Mouse (Mus musculus) stomach, postnatal 0 days (tissue): ENCODE results near the gene Tigd3. TPM values are rescaled to one million over a fixed set of nuclear protein-coding genes. Genes with fewer than 3 reads are reported as not detected.
A peak's percentile ranks its signal among the peaks of the same experiment; 100 is the strongest.

Experiments used
- ATAC-seq: fragments of 200-750 bp; cut with Nextera tagmentation; 2 replicates; pipeline ENCODE4 v1.8.0; 2017; ENCODE audit not compliant: low FRiP score, low TSS enrichment
- DNase-seq: peaks from one replicate; pipeline ENCODE4 v3.0.0-alpha.2; 2016; ENCODE audit warnings: low spot score
- H3K27ac ChIP-seq: fragments of 300-500 bp; sonication (generic); replicated peaks from 2 replicates; pipeline ENCODE4 v1.5.1; 2014; ENCODE audit warnings: mild to moderate bottlenecking, control low read depth
- H3K27me3 ChIP-seq: fragments of 300-500 bp; sonication (generic); 2 replicates; pipeline ENCODE4 v1.6.1; 2014; ENCODE audit warnings: low read length; ENCODE audit not compliant: control insufficient read depth, insufficient read depth
- H3K36me3 ChIP-seq: fragments of 300-500 bp; sonication (generic); 2 replicates; pipeline ENCODE4 v1.6.1; 2014; ENCODE audit warnings: low read length, mixed read lengths; ENCODE audit not compliant: control insufficient read depth, insufficient read depth
- H3K4me1 ChIP-seq: fragments of 300-500 bp; sonication (generic); replicated peaks from 2 replicates; pipeline ENCODE4 v1.6.1; 2014; ENCODE audit warnings: antibody characterized with exemption; ENCODE audit not compliant: control insufficient read depth, insufficient read depth
- H3K4me2 ChIP-seq: fragments of 300-500 bp; sonication (generic); replicated peaks from 2 replicates; pipeline ENCODE4 v1.6.1; 2014; ENCODE audit warnings: low read depth, mild to moderate bottlenecking, control low read depth, moderate library complexity
- H3K4me3 ChIP-seq: fragments of 300-500 bp; sonication (generic); 2 replicates; pipeline ENCODE4 v1.5.1; 2014; ENCODE audit warnings: low read depth, low read length, control low read depth
- H3K9ac ChIP-seq: fragments of 300-500 bp; sonication (generic); 2 replicates; pipeline ENCODE4 v1.6.1; 2014; ENCODE audit warnings: mild to moderate bottlenecking, low read length, control low read depth, mixed read lengths
- H3K9me3 ChIP-seq: fragments of 300-500 bp; sonication (generic); 2 replicates; pipeline ENCODE4 v1.6.1; 2016; ENCODE audit warnings: low read length; ENCODE audit not compliant: control insufficient read depth
- CTCF ChIP-seq: IDR thresholded peaks from 2 replicates; pipeline ENCODE4 v1.5.1; 2016; ENCODE audit warnings: antibody characterized with exemption, low read depth, mild to moderate bottlenecking, moderate library complexity
- EP300 ChIP-seq: optimal IDR thresholded peaks from 2 replicates; pipeline ENCODE3; 2016; ENCODE audit warnings: antibody characterized with exemption
- WGBS: fragments of 180-500 bp; shearing (Covaris S2); extraction: QIAGEN DNeasy Blood & Tissue Kit; methylation state at CpG from one replicate; pipeline ENCODE4 v1.1.7; 2014; 5-methylcytosine and 5-hydroxymethylcytosine counted together
- polyA plus RNA-seq: library from polyadenylated mRNA; unstranded; fragments of >200 nt; fragmentation: Nextera tagmentation; extraction: Ambion mirVana; gene quantifications from 2 replicates; pipeline ENCODE4 v1.2.1, GENCODE M21; 2015

The Tigd3 gene
- polyA plus RNA-seq, 1 experiment from 2014 or later: 1.0 TPM

DNA sequence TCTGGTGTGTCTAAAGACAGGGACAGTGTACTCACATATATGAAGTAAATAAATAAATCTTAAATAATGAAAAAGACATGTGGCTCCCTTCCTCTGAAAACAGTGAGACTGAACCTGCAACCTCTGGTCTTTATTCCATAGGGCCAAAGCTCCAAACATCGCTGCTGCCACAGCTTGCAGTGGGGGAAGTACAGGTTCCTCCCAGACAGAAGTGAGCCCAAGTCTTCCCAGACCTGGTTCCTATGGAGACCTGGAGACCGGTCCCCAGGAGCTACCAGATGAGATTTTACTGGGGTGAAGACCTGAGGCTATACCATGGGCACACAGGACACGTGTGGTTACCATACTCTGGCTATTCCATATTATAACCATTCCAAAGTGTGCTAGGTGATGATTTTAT lies 43.1 kb downstream of the Tigd3 start:
- H3K4me2 ChIP-seq: no peak overlapping the region
- no peaks in the 10 kb centered on the region for H3K27me3 ChIP-seq
- no peaks in the 10 kb centered on the region for H3K9me3 ChIP-seq
- peak overlapping the region; percentile 100 for H3K27ac ChIP-seq
- H3K4me3 ChIP-seq: no peak overlapping the region
- DNase-seq (no peak), ATAC-seq (no peak)
- peaks cover 23% of the 10 kb centered on the region for H3K4me1 ChIP-seq
- peaks cover 2% of the 10 kb centered on the region; the same call in 1 of the 2 replicates for H3K36me3 ChIP-seq
- 82% methylated on average over 3 of the region's 3 CpGs for WGBS
- no peak overlapping the region for H3K9ac ChIP-seq
- TF ChIP-seq CTCF (no peak), EP300 (no peak)

DNA sequence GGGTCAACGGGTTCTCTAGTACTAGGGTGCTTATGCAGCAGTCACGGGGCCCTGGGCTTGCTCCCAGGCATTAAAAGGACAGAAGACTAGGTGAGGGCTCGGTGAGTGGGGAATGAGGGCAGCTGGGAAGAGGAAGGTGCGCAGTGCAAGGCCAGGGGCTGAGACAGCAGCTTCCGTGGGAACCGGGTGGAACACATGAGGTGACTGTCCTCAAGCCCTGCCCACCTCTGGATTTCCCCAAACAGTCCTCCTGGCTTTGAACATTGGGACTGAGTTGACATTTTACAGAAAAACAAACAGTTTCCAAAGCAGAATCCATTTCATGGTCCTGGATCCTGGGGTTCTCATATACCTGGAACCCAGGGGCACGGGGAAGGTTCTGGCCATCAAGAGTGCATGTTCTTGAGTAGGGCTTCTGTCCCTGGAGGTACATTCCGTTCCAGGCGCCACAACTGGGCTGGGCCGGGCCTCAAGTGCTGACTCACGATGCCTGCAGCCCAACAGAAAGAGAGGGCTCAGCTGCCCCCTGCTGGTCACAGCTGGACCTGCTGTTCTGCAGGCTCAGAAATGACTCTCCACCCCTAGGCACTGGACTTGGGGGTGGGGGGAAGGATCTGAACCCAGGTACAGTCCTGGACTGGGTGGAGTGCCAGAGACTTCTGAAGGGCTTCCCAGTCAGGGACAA lies 44.0 kb downstream of the Tigd3 start:
- peak overlapping the region; percentile 8; the same call in 1 of the 2 replicates for H3K4me3 ChIP-seq
- ATAC-seq: peak; percentile 56
- H3K4me1 ChIP-seq: peaks cover 23% of the 10 kb centered on the region
- H3K9ac ChIP-seq: peak overlapping the region; percentile 73
- H3K36me3 ChIP-seq: peaks cover 2% of the 10 kb centered on the region; the same call in 1 of the 2 replicates
- WGBS: 22% methylated on average over 11 of the region's 11 CpGs
- peak overlapping the region; percentile 79; the same call in 1 of the 2 replicates for H3K4me2 ChIP-seq
- no peaks in the 10 kb centered on the region for H3K9me3 ChIP-seq
- TF ChIP-seq CTCF (peak; percentile 99), EP300 (peak; percentile 96)
- peak overlapping the region; percentile 100 for H3K27ac ChIP-seq
- DNase-seq: peak; percentile 96
- H3K27me3 ChIP-seq: no peaks in the 10 kb centered on the region

DNA sequence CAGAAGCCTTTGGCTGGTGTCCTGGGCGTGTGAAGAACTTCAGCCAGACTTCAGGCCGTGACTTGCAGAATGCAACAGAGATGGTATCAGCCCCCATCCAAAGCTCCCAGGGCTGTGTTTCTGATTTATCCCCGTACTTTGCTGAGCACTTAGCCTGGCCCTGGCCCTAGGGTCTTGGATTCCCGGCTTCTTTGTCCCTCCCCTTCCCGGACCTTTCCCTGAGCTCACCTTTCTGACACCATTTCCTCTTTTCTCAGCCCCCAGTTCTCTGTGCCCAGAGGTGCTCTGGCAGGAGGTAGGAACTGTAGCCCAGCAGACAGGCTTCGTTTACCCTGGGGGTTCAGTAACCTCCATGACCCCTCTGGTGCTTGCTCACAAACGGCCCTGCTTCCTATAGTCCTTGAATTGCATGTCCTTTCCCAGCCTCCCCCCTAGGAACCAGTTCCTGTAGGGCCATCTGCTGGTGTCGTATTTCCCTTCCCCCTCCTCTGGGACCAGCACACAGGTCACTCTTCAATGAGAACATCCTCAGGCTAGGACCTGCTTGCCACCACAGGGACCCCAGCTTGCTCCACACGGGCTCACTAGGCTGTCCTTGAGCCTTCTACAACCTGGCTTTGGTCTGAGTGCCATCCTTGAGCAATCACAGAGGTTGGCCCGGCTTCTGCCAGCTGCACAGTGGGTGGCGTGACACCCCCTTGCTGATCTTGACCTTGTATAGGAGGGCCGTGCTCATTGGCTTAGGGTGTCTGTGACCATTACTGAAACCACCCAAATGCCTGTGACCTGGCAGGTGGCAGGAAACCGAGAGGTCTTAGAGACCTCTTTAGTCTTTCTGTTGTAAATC lies 44.9 kb downstream of the Tigd3 start:
- peaks cover 23% of the 10 kb centered on the region for H3K4me1 ChIP-seq
- 26% methylated on average over 13 of the region's 13 CpGs for WGBS
- H3K36me3 ChIP-seq: peaks cover 2% of the 10 kb centered on the region; the same call in 1 of the 2 replicates
- peak overlapping the region; percentile 36 for H3K4me3 ChIP-seq
- H3K9me3 ChIP-seq: no peaks in the 10 kb centered on the region
- peak overlapping the region; percentile 79 for H3K4me2 ChIP-seq
- ATAC-seq (no peak), DNase-seq (peak; percentile 56)
- H3K27ac ChIP-seq: peak overlapping the region; percentile 100
- no peaks in the 10 kb centered on the region for H3K27me3 ChIP-seq
- peak; percentile 24; the same call in 1 of the 2 replicates for TF ChIP-seq CTCF
- TF ChIP-seq EP300: no peak
- peak overlapping the region; percentile 73 for H3K9ac ChIP-seq

DNA sequence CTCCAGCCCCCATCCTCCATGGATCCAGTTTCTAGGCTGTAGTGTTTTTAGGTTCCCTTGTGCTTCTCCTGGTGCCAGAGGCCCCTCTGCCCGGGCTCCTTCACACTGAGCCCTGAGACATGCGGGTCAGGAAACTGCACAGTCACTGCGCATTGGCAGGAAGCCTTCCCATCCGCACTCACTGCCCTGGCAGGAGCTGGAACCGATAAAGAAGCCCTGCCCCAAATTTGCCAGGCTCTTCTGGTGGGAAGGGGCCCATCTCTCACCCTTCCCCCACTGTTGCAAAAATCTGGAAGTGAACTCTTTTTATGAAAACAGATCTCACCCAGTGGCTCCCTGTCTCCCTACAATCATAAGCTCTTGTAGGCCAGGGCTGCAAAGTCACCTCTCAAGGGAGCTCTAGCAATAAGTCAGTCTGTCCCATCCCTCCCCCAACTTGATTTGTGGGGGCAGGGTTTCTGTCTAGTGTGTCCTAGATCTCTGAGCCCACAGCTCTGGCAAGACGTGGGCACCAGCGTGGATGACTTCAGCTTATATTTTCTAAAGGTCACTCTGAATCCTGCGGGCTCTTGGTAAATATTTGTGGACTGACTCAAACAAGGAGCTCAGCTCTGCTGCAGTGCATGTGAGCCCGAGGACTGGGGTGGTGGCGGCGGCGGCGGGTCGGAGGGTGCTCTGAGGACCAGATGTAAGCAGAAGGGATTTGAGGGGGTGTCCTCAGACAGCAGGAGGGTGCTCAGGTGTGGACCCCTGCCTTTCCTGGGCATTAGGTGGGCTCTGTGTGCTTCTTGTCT lies 45.7 kb downstream of the Tigd3 start:
- ATAC-seq (peak; percentile 15), DNase-seq (peak; percentile 85)
- Histone ChIP-seq H3K4me3 (peak overlapping the region; percentile 36), H3K9ac (peak overlapping the region; percentile 73), H3K4me1 (peaks cover 23% of the 10 kb centered on the region), H3K27ac (peak overlapping the region; percentile 100), H3K27me3 (no peaks in the 10 kb centered on the region), H3K4me2 (peak overlapping the region; percentile 79), H3K9me3 (no peaks in the 10 kb centered on the region), H3K36me3 (peaks cover 2% of the 10 kb centered on the region; the same call in 1 of the 2 replicates)
- TF ChIP-seq CTCF (0 out of 2 replicates have a peak, but pooled peaks have one; percentile 1), EP300 (peak; percentile 34)
- 10% methylated on average over 14 of the region's 14 CpGs for WGBS

DNA sequence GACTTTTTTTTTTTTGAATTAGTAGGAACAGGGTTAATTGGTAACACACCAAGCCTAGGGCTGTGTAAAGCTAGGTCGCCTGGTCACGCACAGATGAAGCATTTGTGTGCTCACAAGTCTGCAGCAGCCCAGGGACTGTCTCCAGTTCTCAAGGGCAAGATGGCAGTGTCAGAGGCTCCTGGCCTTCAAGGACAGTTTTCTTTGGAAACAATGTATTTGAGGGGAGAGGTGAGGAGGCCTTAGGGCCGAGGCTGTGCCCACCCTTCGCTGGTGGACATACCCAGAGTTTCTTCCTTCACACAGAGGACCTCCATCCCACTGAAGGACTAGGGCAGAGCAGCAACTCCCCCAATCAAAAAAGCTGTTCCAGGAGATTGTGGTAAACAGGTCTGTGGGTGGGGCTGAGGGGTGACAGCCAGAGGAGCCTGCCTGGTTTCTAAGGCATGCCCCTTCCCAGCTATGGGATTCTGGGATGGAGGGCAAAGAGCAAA lies 46.6 kb downstream of the Tigd3 start:
- Histone ChIP-seq H3K4me2 (peak overlapping the region; percentile 79), H3K9ac (peak overlapping the region; percentile 73), H3K36me3 (peaks cover 2% of the 10 kb centered on the region; the same call in 1 of the 2 replicates), H3K27me3 (no peaks in the 10 kb centered on the region), H3K4me3 (no peak overlapping the region), H3K9me3 (no peaks in the 10 kb centered on the region), H3K27ac (peak overlapping the region; percentile 100), H3K4me1 (peaks cover 23% of the 10 kb centered on the region)
- ATAC-seq: no peak
- TF ChIP-seq EP300: no peak
- no peak for TF ChIP-seq CTCF
- 30% methylated on average over 4 of the region's 4 CpGs for WGBS
- DNase-seq: peak; percentile 50
